Mouse (Mus musculus) ES-E14 (cell line): ENCODE measurements at regions not wholly inside any gene's neighbourhood (a gene's known extent, or its start where the extent isn't known, plus 50 kb on each side); places are given as distances from the start of the nearest gene placed in this dataset.

Experiments used
- HCFC1 ChIP-seq: IDR thresholded peaks from 2 replicates; pipeline ENCODE4 v1.6.1; 2012; ENCODE audit warnings: low read length, inconsistent platforms, borderline replicate concordance; ENCODE audit not compliant: insufficient read depth
- MAFK ChIP-seq: IDR thresholded peaks from 2 replicates; pipeline ENCODE4 v1.6.1; 2014; ENCODE audit warnings: mild to moderate bottlenecking, low read depth, low read length, inconsistent platforms; ENCODE audit not compliant: insufficient read depth
- ZC3H11A ChIP-seq: IDR thresholded peaks from 2 replicates; pipeline ENCODE4 v1.6.1; 2012; ENCODE audit warnings: low read depth, mild to moderate bottlenecking, inconsistent platforms, low read length, borderline replicate concordance
- ZNF384 ChIP-seq: IDR thresholded peaks from 2 replicates; pipeline ENCODE4 v1.6.1; 2012; ENCODE audit warnings: low read depth, low read length, inconsistent platforms

GRCm38 (mm10) chr14:8993421-8993820, 327.4 kb upstream of the 4930452B06Rik start:
- TF ChIP-seq ZC3H11A (no peak), ZNF384 (no peak), MAFK (no peak), HCFC1 (no peak)
